Mouse (Mus musculus) liver, embryonic 11.5 days (tissue): ENCODE results near the gene Cyba. TPM values are rescaled to one million over a fixed set of nuclear protein-coding genes. Genes with fewer than 3 reads are reported as not detected.

Source experiments
- ATAC-seq: fragments of 200-750 bp; cut with Nextera tagmentation; replicated peaks from 2 replicates; pipeline ENCODE4 v1.8.0; 2017; ENCODE audit warnings: moderate number of reproducible peaks, mild to moderate bottlenecking, moderate TSS enrichment, moderate library complexity; ENCODE audit not compliant: low FRiP score
- DNase-seq: peaks from one replicate; pipeline ENCODE4 v3.0.0-alpha.2; 2017; ENCODE audit warnings: low spot score
- H3K27ac ChIP-seq: fragments of 300-500 bp; sonication (generic); 2 replicates; pipeline ENCODE4 v1.5.1; 2014; ENCODE audit warnings: mild to moderate bottlenecking, low read depth, low read length, control low read depth
- H3K27me3 ChIP-seq: fragments of 300-500 bp; sonication (generic); replicated peaks from 2 replicates; pipeline ENCODE4 v1.6.1; 2014; ENCODE audit warnings: low read length, mixed read lengths; ENCODE audit not compliant: control insufficient read depth, insufficient read depth
- H3K36me3 ChIP-seq: fragments of 300-500 bp; sonication (generic); 2 replicates; pipeline ENCODE4 v1.6.1; 2014; ENCODE audit warnings: mild to moderate bottlenecking, low read length, moderate library complexity, mixed read lengths; ENCODE audit not compliant: control insufficient read depth, insufficient read depth
- H3K4me1 ChIP-seq: fragments of 300-500 bp; sonication (generic); replicated peaks from 2 replicates; pipeline ENCODE4 v1.6.1; 2014; ENCODE audit warnings: low read length, mixed read lengths; ENCODE audit not compliant: control insufficient read depth, insufficient read depth
- H3K4me2 ChIP-seq: fragments of 300-500 bp; sonication (generic); 2 replicates; pipeline ENCODE4 v1.6.1; 2014; ENCODE audit warnings: mild to moderate bottlenecking, control low read depth, moderate library complexity
- H3K4me3 ChIP-seq: fragments of 300-500 bp; sonication (generic); 2 replicates; pipeline ENCODE4 v1.5.1; 2014; ENCODE audit warnings: low read depth, low read length, control low read depth
- H3K9ac ChIP-seq: fragments of 300-500 bp; sonication (generic); 2 replicates; pipeline ENCODE4 v1.6.1; 2014; ENCODE audit warnings: low read depth, low read length, control low read depth
- H3K9me3 ChIP-seq: fragments of 300-500 bp; sonication (generic); 2 replicates; pipeline ENCODE4 v1.6.1; 2016; ENCODE audit warnings: low read length, inconsistent platforms, mixed read lengths; ENCODE audit not compliant: control insufficient read depth
- WGBS: fragments of 180-500 bp; shearing (Covaris S2); extraction: QIAGEN DNeasy Blood & Tissue Kit; methylation state at CpG from one replicate; pipeline ENCODE4 v1.1.7; 2014; 5-methylcytosine and 5-hydroxymethylcytosine counted together
- polyA plus RNA-seq: library from polyadenylated mRNA; unstranded; fragments of >200 nt; fragmentation: Nextera tagmentation; extraction: Ambion mirVana; gene quantifications from 2 replicates; pipeline ENCODE4 v1.2.1, GENCODE M21; 2014

The Cyba gene
- polyA plus RNA-seq, 1 experiment from 2014 or later: 215 TPM

- H3K9ac ChIP-seq: peak overlapping the region; percentile 67
- peak overlapping the region; percentile 58 for H3K4me3 ChIP-seq
- no peak; the same call in 1 of the 2 replicates for ATAC-seq
- no peaks in the 10 kb centered on the region for H3K27me3 ChIP-seq
- H3K27ac ChIP-seq: peak overlapping the region; percentile 16; the same call in 1 of the 2 replicates
- no peak for DNase-seq
- peak overlapping the region; percentile 90 for H3K4me2 ChIP-seq
- H3K4me1 ChIP-seq: peaks cover 19% of the 10 kb centered on the region
- no peaks in the 10 kb centered on the region for H3K9me3 ChIP-seq
- 2% methylated on average over 12 of the region's 12 CpGs for WGBS
- H3K36me3 ChIP-seq: 0 out of 2 replicates have a peak, but pooled peaks cover 7% of the 10 kb centered on the region
Measured at GRCm38 (mm10) chr8:122442781-122443180, 10.1 kb upstream of the Cyba start.

- H3K27me3 ChIP-seq: no peaks in the 10 kb centered on the region
- peak overlapping the region; percentile 67 for H3K9ac ChIP-seq
- 45% methylated on average over 7 of the region's 7 CpGs for WGBS
- H3K4me3 ChIP-seq: peak overlapping the region; percentile 58
- peaks cover 21% of the 10 kb centered on the region for H3K4me1 ChIP-seq
- no peak overlapping the region for H3K27ac ChIP-seq
- peak overlapping the region; percentile 90 for H3K4me2 ChIP-seq
- H3K9me3 ChIP-seq: no peaks in the 10 kb centered on the region
- no peak for DNase-seq
- no peak for ATAC-seq
- 0 out of 2 replicates have a peak, but pooled peaks cover 7% of the 10 kb centered on the region for H3K36me3 ChIP-seq
Measured at GRCm38 (mm10) chr8:122442356-122442755, 9.6 kb upstream of the Cyba start.

- WGBS: 95% methylated on average over 1 of the region's 1 CpGs
Measured at GRCm38 (mm10) chr8:122441326-122441725, 8.6 kb upstream of the Cyba start.

GRCm38 (mm10) chr8:122439336-122439735, 6.6 kb upstream of the Cyba start:
- H3K4me1 ChIP-seq: peaks cover 21% of the 10 kb centered on the region
- no peak overlapping the region for H3K27ac ChIP-seq
- peaks cover 21% of the 10 kb centered on the region; the same call in 1 of the 2 replicates for H3K36me3 ChIP-seq
- no peak overlapping the region for H3K4me2 ChIP-seq
- ATAC-seq (no peak), DNase-seq (no peak)
- no peaks in the 10 kb centered on the region for H3K27me3 ChIP-seq
- H3K9ac ChIP-seq: no peak overlapping the region
- no peak overlapping the region for H3K4me3 ChIP-seq
- WGBS: 93% methylated on average over 16 of the region's 16 CpGs
- no peaks in the 10 kb centered on the region for H3K9me3 ChIP-seq

More at GRCm38 (mm10) chr8:122441326-122441725, 8.6 kb upstream of the Cyba start:
- Histone ChIP-seq H3K36me3 (peaks cover 15% of the 10 kb centered on the region; the same call in 1 of the 2 replicates), H3K4me2 (no peak overlapping the region), H3K9me3 (no peaks in the 10 kb centered on the region), H3K9ac (no peak overlapping the region), H3K27ac (no peak overlapping the region), H3K4me3 (no peak overlapping the region), H3K4me1 (peaks cover 23% of the 10 kb centered on the region), H3K27me3 (no peaks in the 10 kb centered on the region)
- DNase-seq (no peak), ATAC-seq (no peak)

GRCm38 (mm10) chr8:122437708-122438331, 5.1 kb upstream of the Cyba start:
- peaks cover 21% of the 10 kb centered on the region; the same call in 1 of the 2 replicates for H3K36me3 ChIP-seq
- H3K27me3 ChIP-seq: no peaks in the 10 kb centered on the region
- no peak for ATAC-seq
- no peaks in the 10 kb centered on the region for H3K9me3 ChIP-seq
- H3K4me2 ChIP-seq: no peak overlapping the region; the same call in 1 of the 2 replicates
- H3K27ac ChIP-seq: no peak overlapping the region
- peak overlapping the region; percentile 17; the same call in 1 of the 2 replicates for H3K9ac ChIP-seq
- WGBS: 81% methylated on average over 13 of the region's 13 CpGs
- no peak for DNase-seq
- no peak overlapping the region for H3K4me3 ChIP-seq
- peaks cover 21% of the 10 kb centered on the region for H3K4me1 ChIP-seq

- no peak overlapping the region for H3K27ac ChIP-seq
- no peak overlapping the region; the same call in 1 of the 2 replicates for H3K4me2 ChIP-seq
- peaks cover 21% of the 10 kb centered on the region; the same call in 1 of the 2 replicates for H3K36me3 ChIP-seq
Measured at GRCm38 (mm10) chr8:122436586-122437125, 3.9 kb upstream of the Cyba start.

GRCm38 (mm10) chr8:122436146-122436545, 3.4 kb upstream of the Cyba start:
- H3K36me3 ChIP-seq: peaks cover 21% of the 10 kb centered on the region; the same call in 1 of the 2 replicates
- peaks cover 28% of the 10 kb centered on the region for H3K4me1 ChIP-seq
- DNase-seq (no peak), ATAC-seq (no peak)
- no peak overlapping the region for H3K27ac ChIP-seq
- WGBS: 95% methylated on average over 9 of the region's 9 CpGs
- H3K27me3 ChIP-seq: no peaks in the 10 kb centered on the region
- H3K9ac ChIP-seq: no peak overlapping the region
- no peak overlapping the region for H3K4me2 ChIP-seq
- no peaks in the 10 kb centered on the region for H3K9me3 ChIP-seq
- H3K4me3 ChIP-seq: no peak overlapping the region

More at GRCm38 (mm10) chr8:122436586-122437125, 3.9 kb upstream of the Cyba start:
- WGBS: 71% methylated on average over 20 of the region's 20 CpGs
- DNase-seq: no peak
- H3K27me3 ChIP-seq: no peaks in the 10 kb centered on the region
- no peak overlapping the region for H3K4me3 ChIP-seq
- no peaks in the 10 kb centered on the region for H3K9me3 ChIP-seq
- H3K4me1 ChIP-seq: peaks cover 23% of the 10 kb centered on the region
- ATAC-seq: no peak
- no peak overlapping the region for H3K9ac ChIP-seq

- Histone ChIP-seq H3K27ac (no peak overlapping the region), H3K9me3 (no peaks in the 10 kb centered on the region), H3K4me2 (no peak overlapping the region), H3K27me3 (no peaks in the 10 kb centered on the region), H3K4me3 (no peak overlapping the region), H3K9ac (no peak overlapping the region), H3K36me3 (peaks cover 21% of the 10 kb centered on the region; the same call in 1 of the 2 replicates), H3K4me1 (peaks cover 29% of the 10 kb centered on the region)
- 86% methylated on average over 6 of the region's 6 CpGs for WGBS
- DNase-seq (no peak), ATAC-seq (no peak)
Measured at GRCm38 (mm10) chr8:122435375-122435774, 2.6 kb upstream of the Cyba start.
